Mouse (Mus musculus): ENCODE results near the gene Adrm1.

- no peak for TF ChIP-seq CTCF (IDR thresholded peaks at IDR 0.05; ENCODE audit: low read depth, low read length)
- TF ChIP-seq POLR2A (IDR thresholded peaks at IDR 0.05; ENCODE audit: borderline replicate concordance, low read depth, low read length), result no peak
Measured at GRCm38 (mm10) chr2:180205083-180205955, 34.0 kb downstream of the Adrm1 start.
